In the genomic region with DNA sequence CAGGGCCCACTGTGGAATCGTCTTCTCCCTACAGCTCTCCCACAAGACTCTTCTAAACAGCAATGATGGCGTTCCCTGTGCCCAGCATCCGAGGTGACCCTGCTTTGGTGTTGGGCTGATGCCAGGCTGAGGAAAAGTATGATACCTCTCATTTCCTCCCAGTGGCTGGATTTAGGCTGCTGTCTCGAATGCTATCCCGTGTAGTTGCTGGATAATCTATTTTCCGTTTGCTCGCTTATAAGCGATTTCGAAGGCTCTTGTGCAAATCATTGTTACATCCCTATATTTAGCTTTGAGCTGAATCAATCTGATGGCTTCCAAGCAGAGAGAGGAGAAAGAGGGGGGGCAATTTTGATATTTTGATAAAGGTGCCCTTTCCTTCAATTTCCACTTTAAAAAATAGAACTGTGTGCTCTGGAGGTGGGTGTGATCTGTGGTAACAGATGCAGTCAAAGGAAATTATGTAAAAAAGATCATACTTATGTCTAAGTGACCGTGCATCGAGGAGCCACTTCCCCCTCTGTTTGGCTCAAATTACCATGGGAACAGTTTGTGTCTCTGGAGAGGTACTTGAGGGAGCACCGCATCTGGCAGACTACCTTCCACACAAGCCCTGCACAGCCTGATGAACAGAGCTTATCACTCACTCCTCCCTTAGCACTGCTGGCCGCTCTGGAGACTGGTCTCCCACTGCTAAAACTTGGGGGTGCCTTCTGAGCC, we compare ENCODE assay signal across 17 mouse cellular contexts.
DNase-seq lines count a peak whose midpoint lies in the region; ATAC-seq and TF ChIP-seq lines count a peak whose summit lies in the region.
"Had no signal": no experiment of that assay in that cellular context is flagged by ENCODE, and none has a peak within 500 bp of the region (broad histone marks: within the 10 kb centered on the region; RNA-seq: fewer than 3 reads in every experiment).

No protein-coding gene starts in this region.

- dilution Hi-C loops in CH12.LX (cut with MboI; ENCODE audit: extremely low pct_ligation_motif_present, extremely low pct_unique_long_range_greater_than_20kb, low sequenced_read_pairs) = no loop called here

- no peak overlapping the region for H3K4me2 ChIP-seq in CH12.LX (ENCODE audit: insufficient read depth, low read depth, poor library complexity, severe bottlenecking)
- H3K4me2 ChIP-seq: hindbrain, embryonic 13.5 days; lung, embryonic 15.5 days; neural tube, embryonic 12.5 days had no signal

- in situ Hi-C loops in CH12.LX (cut with MboI; ENCODE audit: low pct_ligation_motif_present, low pct_unique_long_range_greater_than_20kb, low sequenced_read_pairs) = no loop called here

- peak; percentile 27 to 52 for DNase-seq in layer of hippocampus, adult 18-20 months (ENCODE audit: low spot score in 2 of 2)
- no peak for DNase-seq in layer of hippocampus, adult 9-10 months (ENCODE audit: low spot score)
- DNase-seq in CH12.LX (ENCODE audit: extremely low read depth) = peak; percentile 37
- peak; percentile 89 for DNase-seq in brain, adult 2 months (ENCODE audit: low read depth, low spot score)
- DNase-seq in left cerebral cortex, adult 2 months (ENCODE audit: extremely low spot score in 1 of 2, low spot score in 2 of 2) = peak; percentile 32 to 47
- DNase-seq in neural tube, embryonic 10.5 days (ENCODE audit: extremely low spot score, low spot score) = no peak
- DNase-seq: cerebellum, adult 2 months; embryo, embryonic 11 days; kidney, adult 18-20 months; kidney, postnatal 36 days; liver had no signal

- no peaks in the 10 kb centered on the region for H3K79me2 ChIP-seq in CH12.LX (replicated peaks; ENCODE audit: control insufficient read depth, extremely low read depth, insufficient read depth, poor library complexity, severe bottlenecking)

- no peaks in the 10 kb centered on the region for H3K9me3 ChIP-seq in CH12.LX (replicated peaks; ENCODE audit: low read length)
- H3K9me3 ChIP-seq: hindbrain, embryonic 13.5 days; lung, embryonic 15.5 days; neural tube, embryonic 12.5 days had no signal

- H3K4me3 ChIP-seq in CH12.LX (replicated peaks in 1 of 3; ENCODE audit: low read depth in 2 of 3, low read length in 2 of 3, poor library complexity in 1 of 3) = no peak overlapping the region
- H3K4me3 ChIP-seq in left cerebral cortex, adult 2 months = no peak overlapping the region
- H3K4me3 ChIP-seq: hindbrain, embryonic 13.5 days; lung, embryonic 15.5 days; neural tube, embryonic 12.5 days had no signal

- no peaks in the 10 kb centered on the region for H3K27me3 ChIP-seq in CH12.LX (replicated peaks)
- H3K27me3 ChIP-seq: hindbrain, embryonic 13.5 days; lung, embryonic 15.5 days; neural tube, embryonic 12.5 days had no signal

- TF ChIP-seq CTCF in CH12.LX (conservative IDR thresholded peaks at IDR 0.05 in 1 of 2, IDR thresholded peaks at IDR 0.05 in 1 of 2; ENCODE audit: low read depth in 2 of 2, low read length in 2 of 2) = no peak
- TF ChIP-seq CTCF in left cerebral cortex, adult 2 months (IDR thresholded peaks at IDR 0.05) = no peak

- no peak overlapping the region for H3K9ac ChIP-seq in CH12.LX (ENCODE audit: insufficient read depth, low read depth)
- H3K9ac ChIP-seq: hindbrain, embryonic 13.5 days; lung, embryonic 15.5 days; neural tube, embryonic 12.5 days had no signal

- 0 out of 4 replicates have a peak, but pooled peaks cover 0 to 5% of the 10 kb centered on the region in 2 experiments for H3K4me1 ChIP-seq in CH12.LX (ENCODE audit: control insufficient read depth in 1 of 2, insufficient read depth in 2 of 2)
- H3K4me1 ChIP-seq: hindbrain, embryonic 13.5 days; lung, embryonic 15.5 days; neural tube, embryonic 12.5 days had no signal

- no peak for TF ChIP-seq RAD21 in CH12.LX (IDR thresholded peaks at IDR 0.05; ENCODE audit: low read depth, low read length)

- no peak for TF ChIP-seq POLR2A in CH12.LX (IDR thresholded peaks at IDR 0.05; ENCODE audit: low read depth, low read length)

- H3K36me3 ChIP-seq in CH12.LX (replicated peaks in 1 of 2; ENCODE audit: control insufficient read depth in 1 of 2, insufficient read depth in 1 of 2, low read length in 1 of 2) = no peaks in the 10 kb centered on the region
- H3K36me3 ChIP-seq: hindbrain, embryonic 13.5 days; lung, embryonic 15.5 days; neural tube, embryonic 12.5 days had no signal

- no peak for TF ChIP-seq EP300 in CH12.LX (IDR thresholded peaks at IDR 0.05; ENCODE audit: low read length)

- no peak; the same call in 1 of the 2 replicates for ATAC-seq in granulocyte monocyte progenitor cell, adult 5-6 weeks (replicated peaks; ENCODE audit: poor library complexity, severe bottlenecking)
- ATAC-seq: CD4-positive, CD25-positive, alpha-beta regulatory T cell, adult 4 months; midbrain, embryonic 16.5 days had no signal

- H3K27ac ChIP-seq in CH12.LX (ENCODE audit: insufficient read depth, low read depth) = no peak overlapping the region
- H3K27ac ChIP-seq in left cerebral cortex, adult 2 months = peak overlapping the region; percentile 89
- H3K27ac ChIP-seq: hindbrain, embryonic 13.5 days; lung, embryonic 15.5 days; neural tube, embryonic 12.5 days had no signal

- intact Hi-C loops in left cerebral cortex, adult 2 months (cut with DNase I) = loop anchor here (1.0 to 2.0 kb wide), 2 partner anchors 51 to 113 kb away; no protein-coding TSS in a partner anchor

TF ChIP-seq in CH12.LX, 34 proteins besides CTCF, POLR2A, EP300 and RAD21:
- no peak for TF ChIP-seq ZC3H11A (IDR thresholded peaks at IDR 0.05; ENCODE audit: low read depth, low read length)
- no peak for TF ChIP-seq MAZ (IDR thresholded peaks at IDR 0.05; ENCODE audit: low read depth, low read length)
TF ChIP-seq in CH12.LX: peak in this region for 0.

Comparison
In these comparisons a context has a peak if more than half of its experiments do, and no peak if none do; other contexts are left out.
1. DNase-seq: peak in layer of hippocampus, adult 18-20 months (2 of 2), CH12.LX (single experiment), brain, adult 2 months (single experiment) and left cerebral cortex, adult 2 months (2 of 2); none in layer of hippocampus, adult 9-10 months (single experiment) and neural tube, embryonic 10.5 days (single experiment).